Mouse (Mus musculus) gastrocnemius, postnatal 36 days (tissue): ENCODE measurements around the gene Krtap1-4. TPM values are rescaled to one million over a fixed set of nuclear protein-coding genes. Genes with fewer than 3 reads are reported as not detected.

Experiments
- DNase-seq, 2 experiments: peaks; one replicate each; pipeline ENCODE4 v3.0.0; 2022
- intact Hi-C: fragments of 180-260 bp; cut with DNase I; formaldehyde crosslinking; loops from one replicate; pipeline ENCODE4 v1.15.1; 2025
- total RNA-seq, 2 experiments: library from RNA; stranded (reverse); gene quantifications; 2 replicates each; pipeline ENCODE4 v1.2.3; 2021

Gene Krtap1-4
- total RNA-seq, 2 experiments from 2014 or later, result not detected

- DNase-seq, result no peak
- intact Hi-C loops, result no loop called here
Measured at GRCm38 (mm10) chr11:99556195-99556594, 27.3 kb downstream of the Krtap1-4 start.

DNA sequence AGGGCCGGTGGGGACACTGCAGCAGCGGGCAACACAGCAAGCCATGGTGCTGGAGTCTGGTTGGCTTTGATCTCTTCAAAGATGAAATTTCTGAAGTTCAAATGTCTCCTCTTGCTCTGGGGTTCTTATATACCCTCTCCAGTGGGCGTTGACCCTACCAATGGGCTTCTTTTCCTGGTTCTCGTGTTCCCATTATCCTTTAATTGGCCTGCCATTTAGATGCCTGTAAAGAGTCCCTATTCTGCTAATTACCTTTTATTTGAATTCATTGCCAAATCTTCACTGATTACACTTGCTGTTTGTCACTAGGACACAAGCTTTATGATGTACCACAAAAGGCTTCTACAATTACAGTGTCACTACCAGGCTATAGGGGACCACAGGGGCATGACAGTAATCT is 32.7 kb downstream of the Krtap1-4 start, which contains the start of gene Krtap3-3:
Gene Krtap3-3, minus strand, starts transcription at position 101 of the 400 bp plus-strand sequence.
- intact Hi-C loops, result no loop called here
- DNase-seq, result no peak

- intact Hi-C loops, result no loop called here
- no peak for DNase-seq
Measured at GRCm38 (mm10) chr11:99547892-99548291, 35.6 kb downstream of the Krtap1-4 start.

DNA sequence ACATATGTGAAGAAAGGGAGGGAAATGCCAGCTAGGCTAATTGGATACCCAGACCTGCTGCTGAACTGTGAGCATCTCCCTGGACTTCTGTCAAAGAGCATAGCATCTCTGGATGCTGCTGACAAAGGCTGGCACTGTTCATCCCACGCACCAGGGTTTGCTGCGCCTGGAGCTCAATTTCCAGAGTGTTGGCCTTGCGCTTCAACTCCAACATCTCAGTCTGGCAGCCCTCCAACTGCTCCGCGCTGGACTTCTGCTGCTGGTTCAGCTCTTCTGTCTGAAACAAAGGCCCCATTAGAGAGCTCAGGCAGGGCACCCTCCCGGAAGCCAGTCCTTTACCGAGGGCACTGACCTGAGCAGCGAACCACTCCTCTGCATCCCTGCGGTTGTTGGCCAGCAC is 43.7 kb downstream of the Krtap1-4 start:
- intact Hi-C loops, result no loop called here
- DNase-seq, result no peak

Other genes with a start within 250 kb of the Krtap1-4 start
- not detected for gene Krt26, start 245.7 kb downstream of the Krtap1-4 start, total RNA-seq
- not detected for gene Krt27, start 232.6 kb downstream of the Krtap1-4 start, total RNA-seq
- gene Krt28, start 208.8 kb downstream of the Krtap1-4 start, total RNA-seq, result not detected
- 1 to 10 TPM; 3.3 to 3.5 TPM for gene Krt10, start 194.3 kb downstream of the Krtap1-4 start, total RNA-seq
- not detected for gene Krt12, start 161.4 kb downstream of the Krtap1-4 start, total RNA-seq
- gene Krt20, start 145.5 kb downstream of the Krtap1-4 start, total RNA-seq, result under 1 TPM in 1 of 2 experiments, not detected in 1; 0.17 TPM
- gene Krt23, start 90.5 kb downstream of the Krtap1-4 start, total RNA-seq, result not detected
- gene Krt39, start 62.3 kb downstream of the Krtap1-4 start, total RNA-seq, result not detected
- gene Krt40, start 40.5 kb downstream of the Krtap1-4 start, total RNA-seq, result not detected
- not detected for gene Krtap3-3, start 32.8 kb downstream of the Krtap1-4 start, total RNA-seq
- gene Krtap3-2, start 26.8 kb downstream of the Krtap1-4 start, total RNA-seq, result not detected
- gene Gm11939, start 24.2 kb downstream of the Krtap1-4 start, total RNA-seq, result not detected
- not detected for gene Krtap3-1, start 17.0 kb downstream of the Krtap1-4 start, total RNA-seq
- not detected for gene Krtap1-5, start 2.6 kb downstream of the Krtap1-4 start, total RNA-seq
- not detected for gene Krtap1-3, start 7.7 kb upstream of the Krtap1-4 start, total RNA-seq
- not detected for gene Krtap9-3, start 14.5 kb upstream of the Krtap1-4 start, total RNA-seq
- not detected for gene Gm11938, start 19.7 kb upstream of the Krtap1-4 start, total RNA-seq
- not detected for gene Gm11937, start 26.5 kb upstream of the Krtap1-4 start, total RNA-seq
- not detected for gene Krtap2-4, start 31.2 kb upstream of the Krtap1-4 start, total RNA-seq
- not detected for gene Gm11562, start 36.8 kb upstream of the Krtap1-4 start, total RNA-seq
- not detected for gene Krtap4-1, start 44.6 kb upstream of the Krtap1-4 start, total RNA-seq
- not detected for gene Krtap4-2, start 51.4 kb upstream of the Krtap1-4 start, total RNA-seq
- not detected for gene Krtap4-7, start 60.4 kb upstream of the Krtap1-4 start, total RNA-seq
- not detected for gene Gm11555, start 66.6 kb upstream of the Krtap1-4 start, total RNA-seq
- not detected for gene Gm11563, start 75.3 kb upstream of the Krtap1-4 start, total RNA-seq
- not detected for gene Krtap4-6, start 82.3 kb upstream of the Krtap1-4 start, total RNA-seq
- not detected for gene Gm14190, start 107.1 kb upstream of the Krtap1-4 start, total RNA-seq
- not detected for gene Gm14180, start 150.6 kb upstream of the Krtap1-4 start, total RNA-seq
- not detected for gene Gm11595, start 189.3 kb upstream of the Krtap1-4 start, total RNA-seq
- gene Krtap4-8, start 197.1 kb upstream of the Krtap1-4 start, total RNA-seq, result not detected
- not detected for gene Krtap4-9, start 201.5 kb upstream of the Krtap1-4 start, total RNA-seq
- gene Gm11596, start 209.8 kb upstream of the Krtap1-4 start, total RNA-seq, result not detected
- gene Gm11569, start 215.3 kb upstream of the Krtap1-4 start, total RNA-seq, result not detected
- not detected for gene Gm11554, start 220.8 kb upstream of the Krtap1-4 start, total RNA-seq
- gene Krtap4-13, start 226.2 kb upstream of the Krtap1-4 start, total RNA-seq, result not detected
- gene Gm11564, start 232.0 kb upstream of the Krtap1-4 start, total RNA-seq, result not detected